10 mouse cellular contexts compared by ENCODE assay signal in genomic region chr7:25358721-25359206, GRCm38 (mm10). TPM values are rescaled to one million over a fixed set of nuclear protein-coding genes. Genes with fewer than 3 reads are reported as not detected.
DNase-seq lines count a peak whose midpoint lies in the region; ATAC-seq and TF ChIP-seq lines count a peak whose summit lies in the region.
"Had no signal": no experiment of that assay in that cellular context is flagged by ENCODE, and none has a peak within 500 bp of the region (broad histone marks: within the 10 kb centered on the region; RNA-seq: fewer than 3 reads in every experiment).

No protein-coding gene starts in this region.

- no peak overlapping the region for H3K4me2 ChIP-seq in intestine, embryonic 15.5 days (replicated peaks)
- H3K4me2 ChIP-seq in intestine, postnatal 0 days (replicated peaks; ENCODE audit: low read depth), result no peak overlapping the region
- H3K4me2 ChIP-seq in forebrain, embryonic 15.5 days (replicated peaks), result no peak overlapping the region
- H3K4me2 ChIP-seq in midbrain, embryonic 13.5 days (replicated peaks), result no peak overlapping the region

- H3K4me3 ChIP-seq in intestine, embryonic 15.5 days (replicated peaks), result no peak overlapping the region
- no peak overlapping the region for H3K4me3 ChIP-seq in intestine, postnatal 0 days (ENCODE audit: low read depth, low read length)
- H3K4me3 ChIP-seq in forebrain, embryonic 15.5 days, result no peak overlapping the region
- H3K4me3 ChIP-seq in midbrain, embryonic 13.5 days (replicated peaks), result no peak overlapping the region

- H3K27ac ChIP-seq in intestine, embryonic 15.5 days, result no peak overlapping the region
- H3K27ac ChIP-seq in intestine, postnatal 0 days (ENCODE audit: low read depth, low read length), result no peak overlapping the region
- no peak overlapping the region; the same call in 1 of the 2 replicates for H3K27ac ChIP-seq in forebrain, embryonic 15.5 days (replicated peaks)
- H3K27ac ChIP-seq in midbrain, embryonic 13.5 days, result peak overlapping the region; percentile 53; the same call in 1 of the 2 replicates

- WGBS in intestine, embryonic 15.5 days, result 82% methylated on average over 19 of the region's 19 CpGs
- 89% methylated on average over 18 of the region's 19 CpGs for WGBS in intestine, postnatal 0 days
- WGBS in forebrain, embryonic 15.5 days, result 58% methylated on average over 19 of the region's 19 CpGs
- 71% methylated on average over 19 of the region's 19 CpGs for WGBS in midbrain, embryonic 13.5 days

- peaks cover 12% of the 10 kb centered on the region for H3K36me3 ChIP-seq in intestine, embryonic 15.5 days
- peaks cover 33% of the 10 kb centered on the region for H3K36me3 ChIP-seq in intestine, postnatal 0 days (ENCODE audit: control insufficient read depth, insufficient read depth)
- H3K36me3 ChIP-seq in forebrain, embryonic 15.5 days, result peaks cover 49% of the 10 kb centered on the region
- H3K36me3 ChIP-seq in midbrain, embryonic 13.5 days, result peaks cover 93% of the 10 kb centered on the region

- peak; percentile 36; the same call in 1 of the 2 replicates for ATAC-seq in intestine, embryonic 15.5 days
- ATAC-seq in intestine, postnatal 0 days, result no peak
- ATAC-seq in forebrain, embryonic 15.5 days (replicated peaks), result peak; percentile 62; the same call in 1 of the 2 replicates
- peak; percentile 53 for ATAC-seq in midbrain, embryonic 13.5 days

- H3K4me1 ChIP-seq in intestine, embryonic 15.5 days (replicated peaks), result no peaks in the 10 kb centered on the region
- no peaks in the 10 kb centered on the region for H3K4me1 ChIP-seq in intestine, postnatal 0 days (replicated peaks; ENCODE audit: control insufficient read depth, insufficient read depth, low read length)
- H3K4me1 ChIP-seq in forebrain, embryonic 15.5 days, result no peaks in the 10 kb centered on the region
- H3K4me1 ChIP-seq in midbrain, embryonic 13.5 days (replicated peaks), result 0 out of 2 replicates have a peak, but pooled peaks cover 6% of the 10 kb centered on the region

- no peak for TF ChIP-seq CTCF in intestine, postnatal 0 days (IDR thresholded peaks at IDR 0.05; ENCODE audit: low read depth)

- H3K9ac ChIP-seq in intestine, embryonic 15.5 days, result no peak overlapping the region
- H3K9ac ChIP-seq in intestine, postnatal 0 days (ENCODE audit: low read depth, low read length), result no peak overlapping the region
- H3K9ac ChIP-seq in forebrain, embryonic 15.5 days (replicated peaks), result no peak overlapping the region
- no peak overlapping the region for H3K9ac ChIP-seq in midbrain, embryonic 13.5 days (replicated peaks)

- H3K27me3 ChIP-seq in intestine, embryonic 15.5 days (replicated peaks), result no peaks in the 10 kb centered on the region
- H3K27me3 ChIP-seq in intestine, postnatal 0 days (replicated peaks; ENCODE audit: control insufficient read depth, insufficient read depth, low read length), result no peaks in the 10 kb centered on the region
- H3K27me3 ChIP-seq in forebrain, embryonic 15.5 days, result no peaks in the 10 kb centered on the region
- no peaks in the 10 kb centered on the region for H3K27me3 ChIP-seq in midbrain, embryonic 13.5 days

- intact Hi-C loops in left cerebral cortex, postnatal 14 days (cut with DNase I), result no loop called here

- H3K9me3 ChIP-seq in intestine, embryonic 15.5 days, result no peaks in the 10 kb centered on the region
- H3K9me3 ChIP-seq in intestine, postnatal 0 days (ENCODE audit: control insufficient read depth), result no peaks in the 10 kb centered on the region
- H3K9me3 ChIP-seq in forebrain, embryonic 15.5 days, result no peaks in the 10 kb centered on the region
- H3K9me3 ChIP-seq in midbrain, embryonic 13.5 days, result no peaks in the 10 kb centered on the region

- DNase-seq in brain, adult 2 months (ENCODE audit: low read depth, low spot score), result peak; percentile 30
- DNase-seq in layer of hippocampus, adult 9-11 months, result no peak
- DNase-seq in adrenal gland, adult (ENCODE audit: inconsistent age in 2 of 2, low spot score in 1 of 2), result no peak
- no peak for DNase-seq in left cerebral cortex, postnatal 14 days (ENCODE audit: low spot score in 2 of 2)
- DNase-seq: layer of hippocampus, postnatal 36 days had no signal

RNA-seq across cellular contexts. Expression of gene Cnfn, which starts 10.8 kb away (rescaled TPM):
- 0.47 and 0.63 TPM in 2 replicates for polyA plus RNA-seq in intestine, embryonic 15.5 days (2015; fragmentation: Nextera tagmentation; extraction: Ambion mirVana)
- 0.33 TPM in 1 of 2 replicates, not detected in the other for polyA plus RNA-seq in intestine, postnatal 0 days (2015; fragmentation: Nextera tagmentation; extraction: Ambion mirVana)
- not detected in 2 replicates for polyA plus RNA-seq in forebrain, embryonic 15.5 days (2015; fragmentation: Nextera tagmentation; extraction: Ambion mirVana)
- 0.32 TPM in 1 of 2 replicates, not detected in the other for polyA plus RNA-seq in midbrain, embryonic 13.5 days (2015; fragmentation: Nextera tagmentation; extraction: Ambion mirVana)
- not detected for total RNA-seq in left cerebral cortex, postnatal 14 days (2021)
- total RNA-seq: layer of hippocampus, postnatal 36 days; MEL had no signal

RNA-seq across cellular contexts. Expression of gene Lipe, which starts 39.7 kb away (rescaled TPM):
- polyA plus RNA-seq in intestine, embryonic 15.5 days (2015; fragmentation: Nextera tagmentation; extraction: Ambion mirVana), result 7.0 and 8.8 TPM in 2 replicates
- polyA plus RNA-seq in intestine, postnatal 0 days (2015; fragmentation: Nextera tagmentation; extraction: Ambion mirVana), result 15.0 and 17.5 TPM in 2 replicates
- 15.4 and 16.1 TPM in 2 replicates for polyA plus RNA-seq in forebrain, embryonic 15.5 days (2015; fragmentation: Nextera tagmentation; extraction: Ambion mirVana)
- polyA plus RNA-seq in midbrain, embryonic 13.5 days (2015; fragmentation: Nextera tagmentation; extraction: Ambion mirVana), result 8.4 and 9.9 TPM in 2 replicates
- 1 to 10 TPM; 5.6 to 6.3 TPM for total RNA-seq in left cerebral cortex, postnatal 14 days (2021)

RNA-seq across cellular contexts. Expression of gene Megf8, which starts 41.8 kb away (rescaled TPM):
- polyA plus RNA-seq in intestine, embryonic 15.5 days (2015; fragmentation: Nextera tagmentation; extraction: Ambion mirVana), result 8.1 and 9.2 TPM in 2 replicates
- 3.4 and 3.8 TPM in 2 replicates for polyA plus RNA-seq in intestine, postnatal 0 days (2015; fragmentation: Nextera tagmentation; extraction: Ambion mirVana)
- 22.3 and 23.3 TPM in 2 replicates for polyA plus RNA-seq in forebrain, embryonic 15.5 days (2015; fragmentation: Nextera tagmentation; extraction: Ambion mirVana)
- polyA plus RNA-seq in midbrain, embryonic 13.5 days (2015; fragmentation: Nextera tagmentation; extraction: Ambion mirVana), result 18.9 and 19.8 TPM in 2 replicates
- 10 to 100 TPM; 97.4 to 97.8 TPM for total RNA-seq in left cerebral cortex, postnatal 14 days (2021)

RNA-seq across cellular contexts. Expression of gene Tmem145, which starts 52.9 kb away (rescaled TPM):
- polyA plus RNA-seq in intestine, embryonic 15.5 days (2015; fragmentation: Nextera tagmentation; extraction: Ambion mirVana), result 1.2 and 1.3 TPM in 2 replicates
- 0.69 and 0.92 TPM in 2 replicates for polyA plus RNA-seq in intestine, postnatal 0 days (2015; fragmentation: Nextera tagmentation; extraction: Ambion mirVana)
- 30.9 and 32.3 TPM in 2 replicates for polyA plus RNA-seq in forebrain, embryonic 15.5 days (2015; fragmentation: Nextera tagmentation; extraction: Ambion mirVana)
- 41.1 and 47.1 TPM in 2 replicates for polyA plus RNA-seq in midbrain, embryonic 13.5 days (2015; fragmentation: Nextera tagmentation; extraction: Ambion mirVana)
- 10 to 100 TPM; 70.9 to 76.8 TPM for total RNA-seq in left cerebral cortex, postnatal 14 days (2021)
- total RNA-seq: MEL had no signal

RNA-seq across cellular contexts. Expression of gene Cxcl17, which starts 53.9 kb away (rescaled TPM):
- polyA plus RNA-seq in intestine, embryonic 15.5 days (2015; fragmentation: Nextera tagmentation; extraction: Ambion mirVana), result 0.45 TPM in 1 of 2 replicates, not detected in the other
- 0.16 TPM in 1 of 2 replicates, not detected in the other for polyA plus RNA-seq in intestine, postnatal 0 days (2015; fragmentation: Nextera tagmentation; extraction: Ambion mirVana)
- 0.39 and 0.60 TPM in 2 replicates for polyA plus RNA-seq in forebrain, embryonic 15.5 days (2015; fragmentation: Nextera tagmentation; extraction: Ambion mirVana)
- 0.51 and 0.73 TPM in 2 replicates for polyA plus RNA-seq in midbrain, embryonic 13.5 days (2015; fragmentation: Nextera tagmentation; extraction: Ambion mirVana)
- not detected for total RNA-seq in left cerebral cortex, postnatal 14 days (2021)
- total RNA-seq: layer of hippocampus, postnatal 36 days; MEL had no signal
